Mouse (Mus musculus) lung, adult 18-20 months (tissue): ENCODE data around the gene Spsb1.

Experiments used
- DNase-seq, 2 experiments: peaks; one replicate each; pipeline ENCODE4 v3.0.0; 2022; ENCODE audit warnings: mixed read lengths in 2 of 2

The Spsb1 gene

DNA sequence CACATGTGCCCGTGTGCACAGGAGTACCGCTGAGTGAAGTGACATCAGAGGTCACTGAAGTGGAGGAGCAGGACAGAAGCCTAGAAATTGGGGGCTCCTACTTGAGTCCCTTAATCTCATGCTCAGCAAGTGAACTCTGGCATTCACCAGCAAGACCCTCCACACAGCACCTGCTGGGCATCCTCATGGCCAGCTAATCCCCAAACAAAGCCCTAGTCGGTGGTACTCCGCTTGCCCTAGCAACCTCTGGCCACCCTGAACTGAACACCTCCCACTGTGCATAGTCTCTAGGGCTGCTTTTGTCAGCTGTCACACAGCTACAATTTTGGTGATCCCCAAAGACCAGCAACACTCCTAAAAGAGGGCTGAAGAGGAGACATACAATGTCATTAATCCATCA is 44.3 kb downstream of the Spsb1 start:
- no peak for DNase-seq

DNA sequence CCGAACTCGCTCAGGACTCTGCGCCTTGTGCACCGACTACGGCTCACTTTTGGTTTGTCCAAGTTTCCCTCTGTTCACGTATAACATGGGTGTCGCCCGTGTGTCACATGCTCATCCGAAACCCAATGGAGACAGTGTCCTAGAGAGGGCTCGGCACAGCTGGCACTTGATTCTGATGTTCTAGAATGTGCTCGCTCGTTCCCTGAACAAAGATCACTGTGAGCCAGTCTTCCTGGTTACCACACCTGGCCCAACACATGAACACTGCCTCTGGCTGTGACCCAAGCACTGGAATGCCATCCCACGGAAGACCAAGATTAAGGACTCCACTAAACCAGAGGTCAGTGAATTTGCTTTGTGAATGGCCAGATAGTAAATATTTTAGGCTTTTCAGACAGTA is 45.3 kb downstream of the Spsb1 start:
- DNase-seq, result peak; percentile 40 to 71

- no peak for DNase-seq
Observed at GRCm38 (mm10) chr4:149908923-149909322, 45.9 kb downstream of the Spsb1 start.

DNA sequence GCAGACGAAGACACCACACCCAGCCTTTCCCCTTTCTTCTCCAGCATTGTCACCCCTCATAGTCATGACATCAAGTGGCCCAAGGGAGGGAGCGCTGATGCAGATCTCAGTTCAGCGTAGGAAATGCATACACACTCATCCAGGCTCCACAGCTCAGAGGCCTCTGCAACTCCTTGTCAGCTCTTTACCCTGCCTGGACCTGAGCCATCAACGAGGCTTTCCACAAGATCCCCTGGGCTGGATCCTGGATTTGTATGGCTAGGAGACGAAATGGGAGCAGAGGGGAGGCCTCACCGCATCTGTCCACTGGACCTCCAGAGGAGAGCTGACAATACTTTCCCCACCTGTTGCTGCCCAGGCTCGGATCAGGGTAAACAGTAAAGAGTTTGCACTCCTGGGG is 47.2 kb downstream of the Spsb1 start:
- DNase-seq, result no peak

- no peak for DNase-seq
Observed at GRCm38 (mm10) chr4:149906921-149907320, 47.9 kb downstream of the Spsb1 start.

DNA sequence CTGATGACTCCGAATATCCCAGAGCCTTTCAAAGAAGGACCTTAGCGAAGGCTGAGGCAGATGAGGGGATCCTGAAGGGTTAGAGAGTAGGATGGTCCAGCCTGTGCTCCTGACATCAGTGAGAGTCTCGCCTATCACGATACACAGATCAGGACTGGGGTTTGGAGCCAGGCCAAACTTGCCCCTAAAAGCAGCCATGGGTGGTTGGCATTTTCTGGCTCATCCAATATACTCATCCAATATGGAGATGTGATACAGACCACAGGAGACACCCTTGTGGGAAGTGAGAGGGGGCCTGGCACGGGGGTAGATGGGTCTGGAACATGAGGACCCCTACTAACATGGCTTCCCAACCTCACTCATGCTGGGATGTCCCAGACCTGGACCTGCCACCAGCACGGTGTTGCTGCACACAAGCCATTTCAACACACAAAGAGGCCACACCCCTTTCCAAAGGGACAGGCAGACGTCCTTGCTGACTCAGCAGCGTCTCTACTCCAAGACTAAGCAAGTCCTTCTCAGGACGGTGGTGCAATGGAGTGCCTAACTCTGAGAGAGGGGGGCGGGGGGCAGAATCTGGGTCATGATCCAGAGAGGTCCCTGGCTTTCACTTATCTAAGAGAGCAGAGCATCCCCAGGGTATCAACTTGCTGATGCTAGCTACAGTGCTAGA is 49.4 kb downstream of the Spsb1 start:
- no peak for DNase-seq

DNA sequence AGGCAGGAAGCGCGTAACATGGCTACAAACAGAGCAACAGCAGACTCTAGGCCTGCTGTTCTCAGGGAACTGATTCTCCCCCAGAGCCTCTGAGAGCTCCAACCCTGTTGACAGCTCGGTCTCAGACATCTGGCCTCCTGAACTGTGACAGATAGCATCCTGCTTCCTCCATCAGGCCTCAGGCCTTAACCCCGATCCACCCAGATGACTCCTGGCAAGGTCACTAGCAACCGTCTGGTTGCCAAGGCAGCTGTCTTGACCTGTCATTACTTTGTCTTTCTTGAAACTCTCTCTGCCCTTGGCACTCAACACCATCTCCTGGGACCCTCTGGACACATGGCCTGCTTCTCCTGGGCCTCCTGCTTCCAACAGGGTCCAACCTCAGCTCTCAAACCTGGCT is 51.8 kb downstream of the Spsb1 start:
- peak in 1 of 2 experiments; percentile 40 for DNase-seq

- DNase-seq, result no peak
Observed at GRCm38 (mm10) chr4:149901349-149901782, 53.5 kb downstream of the Spsb1 start.

GRCm38 (mm10) chr4:149897661-149898260 is 57.1 kb downstream of the Spsb1 start:
- no peak for DNase-seq

GRCm38 (mm10) chr4:149896024-149896538 is 58.8 kb downstream of the Spsb1 start:
- no peak for DNase-seq

DNA sequence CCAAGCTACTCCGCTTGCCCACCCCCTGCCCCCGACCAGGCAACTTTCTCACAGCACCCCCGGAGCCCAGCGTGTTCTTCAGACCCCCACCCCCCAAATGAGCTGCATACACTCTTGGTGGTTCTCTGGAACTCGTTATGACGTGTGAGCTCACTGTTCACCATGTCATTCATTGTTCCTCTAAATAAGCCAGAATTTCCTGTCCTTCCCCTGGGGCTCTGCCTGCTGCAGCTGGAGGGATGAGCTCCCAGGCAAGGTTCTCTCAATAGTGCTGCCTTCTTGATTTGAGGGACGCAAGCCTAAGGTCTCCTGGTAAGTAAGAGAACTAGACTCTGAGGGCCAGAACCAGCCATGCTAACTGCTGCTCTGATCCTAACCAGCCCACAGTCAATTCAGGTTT is 59.6 kb downstream of the Spsb1 start:
- DNase-seq, result no peak

DNA sequence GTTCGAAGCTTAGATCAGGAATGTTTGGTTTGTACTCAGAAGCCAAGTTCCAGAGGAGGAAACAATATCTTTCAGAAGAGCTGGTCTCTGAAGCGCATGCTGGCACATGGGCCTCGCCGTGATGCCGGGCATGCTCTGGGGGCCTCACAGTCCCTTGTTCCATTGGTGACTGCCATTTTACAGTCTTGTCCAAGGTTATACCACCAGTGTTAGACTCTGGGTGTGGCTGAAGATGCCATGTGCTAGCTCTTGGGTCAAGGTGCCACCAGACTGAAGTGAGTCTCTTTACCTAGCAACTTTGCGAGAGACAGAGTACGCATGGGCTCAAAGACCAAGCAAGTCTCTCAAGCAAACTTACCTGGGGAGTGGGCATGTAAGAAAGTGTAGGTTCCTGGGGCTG is 60.5 kb downstream of the Spsb1 start:
- no peak for DNase-seq

DNA sequence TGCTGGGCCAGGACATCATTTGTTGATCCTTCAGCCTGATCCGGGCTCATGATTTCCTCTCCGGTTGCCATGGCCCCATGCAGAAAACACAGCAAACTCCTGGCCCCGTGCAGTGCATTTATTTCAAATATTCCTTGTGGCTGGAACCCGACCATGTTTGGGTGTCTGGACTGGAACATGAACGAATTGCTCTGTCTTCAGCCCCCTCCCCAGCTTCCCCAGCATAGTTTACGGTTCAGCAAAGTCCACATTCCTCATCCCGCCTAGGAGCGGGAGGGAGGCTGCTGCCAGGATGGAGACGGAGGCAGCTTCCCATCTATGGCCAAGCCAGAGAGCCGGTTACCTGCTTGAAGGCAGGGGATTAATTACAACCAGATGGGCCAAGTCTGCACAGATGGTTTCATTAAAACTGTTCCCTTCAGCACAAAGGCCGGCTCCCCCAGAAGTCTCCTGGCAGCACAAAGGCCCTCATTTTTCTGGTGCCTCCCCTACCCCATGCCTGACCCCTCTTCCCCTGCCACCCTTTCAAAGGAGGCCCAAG is 61.2 kb downstream of the Spsb1 start:
- DNase-seq, result peak in 1 of 2 experiments; percentile 60

DNA sequence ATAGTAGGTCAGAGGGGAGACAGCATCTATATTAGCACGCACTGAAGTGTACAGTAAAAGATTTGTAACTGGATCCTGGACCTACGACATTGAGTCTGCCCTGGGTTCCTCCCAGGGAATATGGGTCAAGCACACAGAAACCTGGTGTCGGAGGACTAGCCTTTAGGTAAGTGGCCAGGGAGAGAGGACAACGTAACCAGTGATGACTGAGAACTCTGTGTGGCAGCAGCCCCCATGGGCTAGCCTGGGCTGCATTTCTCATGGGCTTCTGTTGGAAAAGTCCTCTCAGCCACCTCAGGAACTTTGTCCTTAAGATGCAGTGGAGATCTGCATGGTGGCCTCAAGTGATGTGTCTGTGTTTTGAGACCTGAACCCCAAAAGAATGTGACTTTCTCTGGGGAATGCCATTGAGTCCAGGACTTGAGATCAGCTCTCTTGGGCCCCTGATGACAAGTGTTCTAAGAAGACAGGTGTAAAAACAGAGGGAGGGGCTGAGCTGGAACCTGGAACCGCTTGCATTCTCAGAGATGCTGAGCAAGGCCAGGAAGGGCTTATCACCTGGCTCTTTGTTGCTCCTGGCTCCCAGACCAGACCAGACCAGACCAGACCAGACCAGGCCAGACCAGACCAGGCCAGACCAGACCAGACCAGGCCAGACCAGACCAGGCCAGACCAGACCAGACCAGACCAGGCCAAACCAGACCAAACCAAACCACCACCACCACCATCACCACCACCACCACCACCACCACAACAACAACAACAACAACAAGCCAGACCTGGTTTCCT is 63.5 kb downstream of the Spsb1 start:
- no peak for DNase-seq

DNA sequence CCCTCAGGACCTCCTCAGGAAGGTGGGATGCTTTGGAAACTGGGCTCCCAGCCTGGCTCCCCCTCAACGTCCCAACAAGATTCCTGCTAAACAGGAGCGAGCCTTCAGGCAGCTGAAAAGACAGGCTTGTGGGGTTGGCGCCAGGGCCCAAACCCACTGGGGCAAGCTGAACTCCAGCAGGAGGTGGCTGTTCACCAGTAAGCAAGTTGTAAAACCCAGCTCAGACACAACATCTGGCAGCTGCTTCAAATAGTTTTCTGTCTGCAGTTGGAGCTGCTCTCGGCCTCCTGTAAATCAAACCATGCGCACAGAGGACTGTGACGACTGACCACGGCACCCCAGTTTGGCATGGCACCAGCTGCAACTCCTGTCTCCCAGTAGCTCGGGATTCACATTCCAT is 64.3 kb downstream of the Spsb1 start:
- peak in 1 of 2 experiments; percentile 60 for DNase-seq

GRCm38 (mm10) chr4:149889851-149890250 is 65.0 kb downstream of the Spsb1 start:
- peak; percentile 92 to 95 for DNase-seq

GRCm38 (mm10) chr4:149888736-149889470 is 65.9 kb downstream of the Spsb1 start:
- DNase-seq, result peak; percentile 48 to 72

DNA sequence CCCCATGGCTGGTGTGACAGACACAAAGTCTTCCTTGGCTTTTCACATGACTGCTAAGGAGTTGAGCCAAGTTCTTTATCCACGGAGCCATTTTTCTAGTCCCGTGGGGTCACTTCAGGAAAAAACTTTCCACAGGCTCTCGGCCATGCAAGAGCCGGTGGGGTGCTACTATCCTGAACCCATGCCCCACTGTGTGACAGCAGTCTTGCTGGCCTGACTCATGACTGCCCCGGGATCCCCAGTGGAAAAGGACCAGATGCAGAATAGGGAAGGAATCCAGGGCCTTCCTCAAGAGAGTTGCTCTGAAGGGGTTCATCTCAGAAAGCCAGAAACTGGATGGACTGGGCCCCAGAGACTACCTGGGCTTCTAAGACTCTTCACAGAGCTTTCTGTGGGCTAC is 66.7 kb downstream of the Spsb1 start:
- DNase-seq, result no peak

DNA sequence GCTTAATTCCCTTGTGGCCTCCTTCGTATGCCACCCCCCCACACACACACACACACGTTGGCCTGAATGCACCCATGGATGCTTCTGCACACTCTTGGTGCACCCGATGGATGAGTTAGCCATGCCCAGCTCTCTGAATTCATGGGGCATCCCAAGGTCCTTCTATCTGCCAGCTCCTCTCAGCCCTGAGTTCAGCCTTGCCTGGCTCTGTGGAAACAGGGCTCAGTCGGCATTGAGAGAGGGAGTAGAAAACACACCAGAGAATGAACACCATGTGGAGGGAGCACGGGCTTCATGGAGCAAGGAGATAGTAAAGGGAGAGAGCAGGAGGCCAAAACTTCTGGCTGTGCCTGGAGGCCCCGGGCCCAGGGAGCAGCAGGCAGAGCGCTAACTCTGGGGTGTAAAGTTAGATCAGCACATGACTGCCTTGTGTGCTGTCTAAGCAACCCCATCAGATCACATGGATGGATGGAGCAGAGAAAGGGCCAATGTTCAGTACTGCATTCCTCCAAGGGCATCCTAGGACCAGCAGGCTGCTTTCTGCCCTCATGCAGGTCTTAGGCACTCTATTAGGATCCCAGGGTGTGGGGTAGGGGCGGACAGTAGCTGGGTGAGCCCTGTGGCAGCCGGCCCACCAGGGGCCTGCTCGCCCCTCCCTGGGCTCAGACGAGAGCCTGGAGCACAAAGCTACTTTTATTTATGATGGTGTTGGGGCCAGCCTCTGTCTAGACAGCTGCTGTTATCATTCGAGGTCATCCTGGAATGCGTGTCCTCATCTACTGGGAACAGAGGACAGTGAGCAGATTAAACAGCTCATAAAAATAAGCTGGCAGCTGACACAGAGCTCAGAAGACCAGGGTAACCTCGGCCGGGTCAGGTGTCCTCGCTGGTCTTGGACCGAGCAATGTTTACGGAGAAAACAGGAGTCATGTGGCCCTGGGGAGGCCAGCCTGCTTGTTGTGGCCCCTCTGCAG is 68.3 kb downstream of the Spsb1 start:
- DNase-seq, result peak in 1 of 2 experiments; percentile 38

GRCm38 (mm10) chr4:149883990-149884389 is 70.9 kb downstream of the Spsb1 start:
- peak in 1 of 2 experiments; percentile 39 for DNase-seq
